Mouse (Mus musculus): ENCODE measurements around the gene Pkp1. TPM values are rescaled to one million over a fixed set of nuclear protein-coding genes. Genes with fewer than 3 reads are reported as not detected.

Gene Pkp1
- total RNA-seq (2021): not detected in 2 replicates
- long read RNA-seq, experiment 1: 0 reads
- long read RNA-seq, experiment 2, partial matches to known transcripts: 0 of 1 reads
- long read RNA-seq, experiment 2, other reads (novel, unspliced or antisense): 1 of 1 reads

DNA sequence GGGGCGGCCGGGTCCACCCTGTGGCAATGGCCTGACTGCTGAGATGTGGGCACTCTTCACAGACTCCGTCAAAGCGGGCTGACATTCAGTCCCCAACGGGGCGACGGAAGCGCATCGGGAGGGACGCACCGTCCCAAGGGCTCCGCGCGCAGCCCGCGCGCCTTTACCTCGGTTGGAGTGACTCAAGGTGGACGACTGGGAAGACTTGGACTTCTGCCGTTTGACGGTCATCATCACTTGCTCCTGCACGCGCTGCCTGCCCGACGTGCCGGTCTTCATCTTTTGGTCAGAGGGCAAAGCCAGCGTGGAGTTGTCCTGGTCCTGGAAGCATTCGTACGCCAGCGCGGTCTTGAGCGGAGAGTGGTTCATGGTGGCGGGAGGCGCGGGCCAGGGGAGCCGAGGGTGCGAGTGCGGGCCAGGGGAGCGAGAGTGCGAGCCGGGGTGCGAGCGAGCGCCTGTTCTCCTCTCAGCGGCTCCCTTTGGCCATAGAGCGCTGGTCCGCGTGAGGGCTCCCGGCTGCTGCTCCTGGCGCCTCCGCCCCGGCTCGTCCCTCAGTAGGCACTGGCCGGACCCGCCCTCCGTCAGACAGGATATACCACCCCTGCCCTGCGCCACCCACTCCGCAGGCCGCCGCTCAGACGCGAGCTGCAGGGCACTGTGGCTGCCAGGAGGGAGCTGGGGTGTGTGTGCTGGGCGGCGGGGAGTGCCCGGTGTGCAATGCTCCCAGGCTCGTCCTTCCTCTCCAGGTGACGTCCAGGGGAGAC lies at the start of gene Pkp1:
Pkp1 (minus strand) TSS at position 564 of the 764 bp plus-strand sequence.
- DNase-seq: peak; percentile 15

DNA sequence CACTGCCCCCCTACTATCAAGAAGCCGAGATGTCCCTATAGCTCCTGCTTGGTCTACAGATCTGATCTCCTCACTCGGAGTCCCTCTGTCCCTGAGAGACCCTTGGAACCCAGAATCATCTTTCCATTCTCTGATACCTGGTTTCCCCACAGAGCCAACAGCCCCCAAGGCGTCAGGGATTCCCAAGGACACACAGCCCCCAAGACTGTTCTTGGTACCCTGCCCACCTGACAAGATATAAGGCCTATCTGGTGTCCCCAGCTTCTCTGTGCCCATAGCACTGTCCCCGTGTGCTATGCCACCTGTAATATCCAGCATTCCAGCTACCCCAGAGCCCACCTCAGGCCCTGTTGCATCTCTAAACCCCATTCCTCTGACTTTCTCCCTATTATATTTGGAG lies 48.7 kb upstream of the Pkp1 start:
- DNase-seq: no peak

GRCm38 (mm10) chr1:135964561-135964960 lies 45.6 kb upstream of the Pkp1 start:
- no peak for DNase-seq

GRCm38 (mm10) chr1:135963177-135963576 lies 44.2 kb upstream of the Pkp1 start:
- no peak for DNase-seq

- DNase-seq: peak; percentile 20
Observed at GRCm38 (mm10) chr1:135958483-135958882, 39.5 kb upstream of the Pkp1 start.

GRCm38 (mm10) chr1:135948871-135949270 lies 29.9 kb upstream of the Pkp1 start:
- no peak for DNase-seq

DNA sequence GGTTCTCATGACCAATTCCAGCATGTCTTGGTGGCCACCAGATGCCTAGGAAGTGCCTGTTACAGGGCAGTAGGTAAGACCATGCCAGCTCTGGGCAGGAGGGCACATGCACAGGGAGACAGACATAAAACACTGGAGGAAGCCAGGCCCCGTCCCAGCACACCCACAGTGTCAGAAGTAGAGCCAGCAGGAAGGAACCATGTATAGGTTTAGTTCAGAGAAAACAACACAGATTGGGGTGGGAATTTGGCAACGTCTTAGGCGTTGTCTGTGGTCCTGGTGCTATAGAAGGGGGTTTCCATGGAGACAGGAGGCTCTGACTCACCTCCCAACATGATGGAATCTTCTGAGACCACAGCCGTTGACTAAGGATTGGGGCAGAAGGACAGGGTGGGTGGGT lies 27.2 kb upstream of the Pkp1 start:
- DNase-seq: no peak

- DNase-seq: peak; percentile 61
Observed at GRCm38 (mm10) chr1:135945711-135946110, 26.7 kb upstream of the Pkp1 start.

DNA sequence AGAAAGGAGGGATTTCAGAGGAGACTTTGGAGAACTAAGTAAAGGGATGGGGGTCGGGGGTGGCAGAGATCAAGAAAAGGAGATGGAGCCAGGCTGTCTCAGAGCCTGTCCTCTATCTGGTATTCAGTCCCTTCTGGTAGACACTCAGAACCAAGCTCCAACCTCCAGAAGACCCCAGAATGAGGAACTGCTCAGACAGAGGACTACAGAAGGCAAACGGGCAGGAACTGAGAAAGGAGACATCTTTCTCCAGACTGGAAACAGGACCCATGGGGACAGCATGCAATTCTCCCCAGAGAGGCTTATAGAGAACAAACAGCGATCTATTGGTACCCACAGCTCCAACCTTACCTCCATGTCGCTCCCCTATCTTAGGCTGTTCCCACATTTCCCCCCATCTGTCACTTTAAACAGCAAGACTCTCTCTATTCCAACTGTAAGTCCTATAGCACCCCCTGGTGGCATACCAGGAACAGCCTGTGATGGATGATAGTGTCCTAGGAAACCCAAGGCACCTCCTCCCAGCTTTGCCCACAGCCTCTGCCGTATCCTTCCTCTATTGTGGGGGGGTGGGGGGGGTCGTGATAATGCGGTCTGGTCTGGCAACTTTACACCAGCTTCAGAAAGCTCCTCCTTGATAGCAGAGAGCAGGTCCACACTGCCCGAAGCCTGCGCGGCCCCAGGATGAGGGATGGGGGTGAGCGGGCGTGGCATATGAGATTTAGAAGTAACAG lies 25.7 kb upstream of the Pkp1 start:
- DNase-seq: peak; percentile 91

GRCm38 (mm10) chr1:135943713-135944112 lies 24.7 kb upstream of the Pkp1 start:
- DNase-seq: peak; percentile 20

DNA sequence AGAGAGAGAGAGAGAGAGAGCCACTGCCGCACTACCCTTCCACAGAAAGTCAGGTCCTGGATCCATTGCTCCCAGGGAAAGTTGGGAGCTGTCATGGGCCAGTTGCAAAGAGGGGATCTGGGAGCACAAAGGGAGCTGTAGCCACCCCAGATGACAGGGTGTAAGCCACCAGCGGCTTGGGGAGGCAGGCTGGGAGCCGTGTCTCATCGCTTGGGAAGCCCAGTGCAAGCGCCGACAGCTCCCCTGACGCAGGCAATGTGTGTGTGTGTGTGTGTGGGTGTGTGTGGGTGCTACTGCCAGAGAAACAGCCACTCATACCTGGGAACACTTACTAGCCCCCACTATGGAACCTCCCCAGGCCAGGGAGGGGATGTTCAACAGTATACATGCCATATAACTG lies 23.1 kb upstream of the Pkp1 start:
- DNase-seq: no peak

DNA sequence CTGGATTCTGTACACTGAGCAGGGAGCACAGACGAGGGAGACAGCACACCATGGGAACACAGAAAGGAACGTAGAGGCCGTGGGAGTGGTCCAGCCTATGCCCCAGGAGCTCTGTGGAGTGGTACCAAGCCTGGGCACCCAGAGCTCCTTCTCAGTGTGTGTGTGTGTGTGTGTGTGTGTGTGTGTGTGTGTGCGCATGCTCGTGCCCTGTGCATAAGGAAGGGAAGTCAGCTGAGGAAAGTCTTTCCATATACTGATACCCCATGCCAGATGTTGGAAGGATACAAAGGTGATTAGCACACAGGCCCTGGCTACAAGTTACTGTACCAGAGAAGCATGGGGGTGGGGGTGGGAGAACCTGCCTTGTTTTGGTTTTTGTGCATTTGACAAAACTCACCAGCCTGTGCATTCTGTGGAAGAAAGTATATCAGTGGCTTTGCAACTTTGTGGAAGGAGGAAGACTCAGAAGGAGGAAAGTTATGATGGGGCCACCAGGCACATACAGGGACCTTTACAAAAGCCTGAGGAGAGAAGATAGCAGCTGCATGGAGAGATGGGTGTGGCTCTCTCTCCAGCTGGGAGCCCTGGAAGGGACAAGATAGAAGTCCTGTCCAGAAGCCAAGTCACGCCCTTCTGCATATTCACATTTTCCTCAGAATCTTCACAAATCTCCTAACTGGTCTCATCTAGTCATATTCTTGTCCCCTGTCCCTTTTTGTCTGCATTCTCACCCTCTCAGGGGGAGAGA lies 22.4 kb upstream of the Pkp1 start:
- no peak for DNase-seq

DNA sequence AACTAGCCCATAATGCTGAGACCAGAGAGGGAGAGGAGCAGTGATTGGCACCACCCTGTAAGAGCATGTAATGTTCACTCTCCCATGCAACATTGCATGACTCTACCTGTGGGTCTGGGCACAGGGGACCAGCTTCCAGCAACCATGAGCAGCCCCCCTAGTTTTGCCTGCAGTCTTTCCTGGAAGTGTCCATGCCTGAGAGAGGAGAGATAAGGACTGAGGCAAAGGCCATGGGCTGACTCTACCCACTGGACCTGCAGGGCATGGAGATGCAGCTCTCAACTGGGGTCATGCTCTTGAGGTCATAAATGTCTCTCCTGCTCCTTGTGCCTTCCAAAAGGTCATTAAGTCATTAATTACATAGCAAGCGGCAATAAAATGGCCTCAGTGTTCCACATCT lies 17.1 kb upstream of the Pkp1 start:
- DNase-seq: no peak

- peak; percentile 54 for DNase-seq
Observed at GRCm38 (mm10) chr1:135933704-135934293, 14.8 kb upstream of the Pkp1 start.

GRCm38 (mm10) chr1:135929876-135930275 lies 10.9 kb upstream of the Pkp1 start:
- no peak for DNase-seq

DNA sequence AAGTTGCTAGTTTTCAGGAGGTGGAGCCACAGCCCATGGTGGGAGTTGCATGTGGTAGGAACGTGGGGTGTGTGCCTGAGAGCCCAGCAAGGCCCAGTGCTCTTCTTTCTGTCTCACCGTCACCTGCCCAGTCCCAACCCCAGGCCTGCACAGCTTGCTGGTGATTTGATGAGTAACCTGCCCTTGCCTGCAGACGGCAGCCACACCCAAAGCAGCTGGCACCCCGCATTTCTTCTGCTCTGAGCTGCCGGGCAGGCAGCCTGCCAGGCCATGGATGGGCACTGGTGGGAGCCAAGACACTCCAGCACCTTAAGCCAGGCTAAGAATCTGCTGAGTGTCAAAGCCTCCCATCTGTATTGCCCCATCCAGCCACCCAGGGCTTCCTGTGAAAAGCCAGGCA lies 6.8 kb upstream of the Pkp1 start:
- DNase-seq: no peak

- no peak for DNase-seq
Observed at GRCm38 (mm10) chr1:135924377-135924994, 5.5 kb upstream of the Pkp1 start.

DNA sequence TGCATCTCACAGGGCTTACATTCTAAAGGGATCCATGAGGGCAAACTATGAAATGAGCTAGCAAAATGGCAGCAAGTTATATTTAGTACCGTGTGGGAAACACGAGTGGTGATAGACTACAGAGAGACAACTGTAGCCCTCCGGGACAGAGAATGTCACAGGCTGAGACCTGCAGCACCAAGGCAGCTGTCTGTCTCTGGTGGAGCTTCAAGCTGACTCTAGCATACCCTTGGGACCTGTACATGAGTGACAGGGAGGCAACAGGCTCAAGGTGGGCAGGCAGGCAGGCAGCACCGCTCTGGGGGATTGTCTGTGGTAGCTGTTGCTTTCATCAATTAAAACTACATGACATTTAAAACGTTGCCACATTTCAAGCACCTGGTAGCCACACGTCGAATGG lies 4.2 kb upstream of the Pkp1 start:
- no peak for DNase-seq

GRCm38 (mm10) chr1:135917206-135917605 lies 1.8 kb downstream of the Pkp1 start:
- DNase-seq: no peak

- DNase-seq: no peak
Observed at GRCm38 (mm10) chr1:135916486-135917058, 2.4 kb downstream of the Pkp1 start.

- no peak for DNase-seq
Observed at GRCm38 (mm10) chr1:135913657-135914056, 5.3 kb downstream of the Pkp1 start.

DNA sequence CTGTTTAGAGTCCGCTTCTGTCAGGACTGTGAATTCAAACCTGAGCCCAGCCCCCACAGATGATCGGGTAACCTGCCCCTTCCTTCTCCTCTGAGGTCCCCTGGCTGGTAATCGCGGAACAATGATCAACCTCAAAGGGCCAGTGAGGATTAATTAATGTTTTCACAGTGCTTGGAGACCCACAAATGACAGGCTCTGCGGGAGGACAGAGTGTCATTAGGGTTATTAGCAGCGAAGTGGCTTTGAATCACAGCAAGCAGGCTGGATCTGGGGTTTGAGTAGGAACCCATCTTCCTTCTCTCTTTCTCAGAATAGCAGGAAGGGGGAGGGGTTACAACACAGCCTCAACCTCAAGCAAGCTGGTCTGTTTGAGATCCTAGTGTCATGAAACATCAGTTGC lies 9.6 kb downstream of the Pkp1 start:
- DNase-seq: no peak

All from adrenal gland, postnatal 14 days (tissue).